Mouse (Mus musculus): ENCODE results near the gene Parvb.

The Parvb gene

DNA sequence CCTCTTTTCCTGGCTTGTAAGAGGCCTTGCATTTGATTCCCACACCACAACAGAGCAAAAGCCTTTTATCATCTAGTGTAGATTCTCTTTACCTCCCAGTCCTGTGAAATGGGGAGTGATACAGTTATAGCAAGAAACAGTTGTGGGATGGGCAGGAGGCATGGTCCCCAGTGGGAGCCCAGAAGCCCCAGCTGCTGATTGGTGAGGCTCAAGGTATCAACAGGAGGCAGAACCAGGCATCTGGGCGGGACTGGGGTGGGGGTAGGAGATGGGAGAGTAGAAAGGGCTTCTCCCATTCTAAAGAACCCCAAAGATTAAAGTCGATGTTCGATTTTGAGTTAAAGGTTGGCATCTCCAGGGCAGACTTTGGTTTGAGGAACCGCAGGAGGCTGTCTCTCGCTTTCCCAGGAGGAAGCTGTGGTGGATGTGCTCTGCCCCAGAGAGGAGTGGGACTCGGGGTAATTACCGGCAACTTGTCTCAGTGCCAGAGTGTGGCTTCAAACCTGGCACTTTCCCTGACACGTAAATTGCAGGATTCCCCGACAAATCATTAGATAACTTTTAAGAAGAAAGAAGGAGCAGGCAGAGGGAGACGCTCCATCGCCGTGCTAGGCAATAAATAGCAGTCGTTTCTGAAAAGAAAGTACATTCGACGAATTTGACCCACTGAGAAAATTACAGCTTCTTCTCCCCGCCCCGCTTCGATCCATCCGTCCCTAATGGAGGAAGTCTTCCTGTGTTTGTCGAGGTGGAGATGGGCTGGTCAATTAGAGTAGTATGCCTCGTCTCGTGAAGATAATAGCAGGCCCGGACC, 13.7 kb upstream of the Parvb start:
- WGBS = 58% methylated on average over 23 of the region's 23 CpGs

DNA sequence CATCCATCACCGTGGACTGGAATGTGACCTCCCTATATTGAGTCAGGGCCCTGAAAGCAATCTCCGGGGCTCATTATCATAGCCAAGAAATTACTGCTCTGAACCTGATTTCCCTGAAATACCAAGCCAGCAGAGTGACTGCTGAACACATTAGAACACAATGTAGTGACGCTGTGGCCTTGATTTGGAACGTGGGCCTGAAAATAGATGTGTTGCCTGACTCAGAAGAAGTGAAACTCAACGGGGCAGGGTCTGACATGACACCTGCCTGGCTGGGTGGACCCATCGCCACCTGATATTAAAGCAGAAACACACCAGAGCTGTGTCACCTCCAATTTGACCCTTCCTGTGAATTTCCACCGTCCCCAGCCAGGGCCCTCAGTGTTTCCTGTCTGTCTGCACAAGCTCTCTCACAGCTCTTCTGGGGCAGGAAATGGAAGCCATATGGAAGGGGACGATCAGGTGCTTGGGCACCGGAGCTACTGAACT, 13.0 kb upstream of the Parvb start:
- 40% methylated on average over 9 of the region's 9 CpGs for WGBS

DNA sequence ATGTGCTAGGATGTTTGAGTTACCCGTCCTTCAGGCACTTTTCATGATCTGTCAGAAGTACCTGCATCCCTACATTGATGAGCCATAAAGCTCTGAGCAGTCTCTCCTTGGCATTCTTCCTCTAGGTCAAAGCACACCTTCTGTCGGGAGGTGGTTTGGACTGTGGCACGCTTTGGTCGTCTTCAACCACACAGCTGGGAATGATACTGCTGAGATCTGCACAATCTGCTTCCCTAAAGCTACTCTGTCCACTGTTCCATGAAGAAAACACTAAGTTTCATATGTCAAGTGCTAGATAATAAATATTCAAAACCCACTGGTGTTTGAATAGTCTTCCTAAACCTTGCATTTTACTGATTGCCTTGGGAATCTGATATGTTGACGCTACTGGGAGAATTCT, 10.3 kb upstream of the Parvb start:
- 68% methylated on average over 5 of the region's 5 CpGs for WGBS

DNA sequence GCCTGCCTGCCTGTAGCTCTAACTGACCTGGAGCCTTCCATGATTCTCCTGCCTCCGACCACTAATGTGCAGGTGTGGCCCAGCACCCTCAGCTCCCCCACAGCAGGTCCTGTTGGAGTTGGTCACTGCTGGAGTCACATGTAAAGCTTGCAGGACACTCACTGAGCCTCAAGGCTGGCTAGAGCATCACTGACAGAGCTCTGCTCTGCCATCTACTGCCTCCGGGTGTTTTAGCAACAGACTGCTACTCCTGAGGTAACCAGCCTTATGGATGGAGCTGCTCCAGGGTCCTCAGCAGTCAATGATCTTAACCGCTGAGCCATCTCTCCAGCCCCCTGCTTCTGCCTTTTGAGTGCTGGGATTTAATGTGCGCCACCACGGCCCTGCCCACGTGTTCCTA, 8.4 kb upstream of the Parvb start:
- 38% methylated on average over 6 of the region's 6 CpGs for WGBS

DNA sequence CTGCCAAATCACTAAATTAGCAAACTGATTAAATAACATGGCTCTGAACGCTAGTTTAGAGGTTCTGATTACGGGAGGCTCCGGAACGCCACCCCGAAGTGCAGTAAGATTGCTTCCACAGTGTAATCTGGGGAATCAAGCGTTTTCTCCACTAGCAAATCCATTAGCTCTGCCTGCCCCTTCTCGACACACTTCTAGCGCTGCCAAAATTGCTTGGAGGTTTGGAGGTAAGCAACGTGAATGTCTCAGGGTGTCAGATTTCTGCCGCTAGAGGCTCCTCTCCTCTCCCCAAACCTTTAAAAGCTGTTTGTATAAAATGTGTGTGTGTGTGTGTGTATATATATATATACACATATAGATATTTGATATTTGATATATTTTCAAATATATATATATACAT, 7.1 kb upstream of the Parvb start:
- WGBS = 39% methylated on average over 10 of the region's 10 CpGs

DNA sequence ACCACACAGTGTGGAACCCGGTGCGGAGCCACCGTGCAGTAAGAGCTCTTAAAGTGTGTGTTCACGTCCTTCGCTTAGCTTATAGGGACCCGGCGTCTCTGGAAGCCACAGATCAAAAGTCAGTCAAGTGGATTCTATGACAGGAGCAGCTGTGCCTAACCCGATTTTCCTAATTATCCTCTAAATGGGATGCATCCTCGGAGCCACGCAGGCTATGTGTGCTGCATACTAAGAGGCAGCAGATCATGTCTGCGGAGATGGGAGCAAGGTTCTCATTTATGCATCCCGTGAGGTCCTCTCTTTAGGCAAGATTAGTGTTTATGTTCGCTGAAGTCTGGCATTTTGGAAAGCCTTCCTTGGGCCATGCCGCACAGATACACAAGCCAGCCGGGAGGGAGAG, 4.9 kb upstream of the Parvb start:
- WGBS = 81% methylated on average over 15 of the region's 15 CpGs

DNA sequence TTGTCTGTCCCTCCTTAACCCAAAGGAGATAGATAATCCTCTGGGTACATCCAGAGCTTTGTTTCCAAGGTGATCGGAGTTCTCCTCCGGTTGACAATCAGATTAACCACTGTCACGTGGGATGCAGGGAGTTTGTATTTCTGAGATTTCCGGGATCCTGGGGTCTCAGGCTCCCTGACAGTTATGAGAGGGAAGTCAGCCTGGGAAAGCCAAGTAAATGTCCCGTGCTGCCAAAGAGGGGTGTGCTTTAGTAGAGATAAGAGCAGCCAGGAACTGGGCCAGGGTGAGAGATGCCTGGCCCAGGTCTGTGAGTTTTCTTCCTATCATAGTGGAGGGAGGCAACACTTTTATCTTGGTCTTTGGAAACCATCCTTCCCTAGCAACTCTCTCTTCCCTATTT, 1.2 kb upstream of the Parvb start:
- 32% methylated on average over 5 of the region's 5 CpGs for WGBS

DNA sequence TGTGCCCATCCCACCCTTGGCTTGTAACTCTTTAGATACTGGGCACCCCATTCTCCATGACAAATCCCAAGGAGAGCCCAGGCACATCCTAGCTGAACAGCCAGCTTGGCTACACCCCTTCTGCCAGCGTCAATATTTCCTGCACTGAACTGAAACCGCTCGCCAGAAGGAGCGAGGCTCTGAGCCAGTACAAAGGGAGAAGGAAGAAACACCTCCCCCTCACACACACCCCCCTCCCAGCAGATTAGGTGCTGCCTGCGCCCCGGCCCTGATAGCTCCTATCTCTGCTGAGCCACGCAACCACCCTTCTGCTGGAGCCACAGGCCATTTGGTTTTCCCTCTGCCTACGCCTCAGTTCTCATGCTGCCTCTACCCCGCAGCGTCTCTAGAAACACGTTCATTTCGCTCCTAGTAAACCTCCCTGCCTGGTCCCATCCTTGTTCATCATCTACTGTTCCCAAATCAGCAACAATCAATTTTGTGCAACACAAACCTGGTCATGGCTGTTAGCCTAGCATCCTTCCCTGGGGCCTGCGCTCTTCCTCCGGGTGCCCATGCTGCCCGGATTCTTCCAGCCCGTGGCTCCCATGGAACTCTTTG, 630 bp upstream of the Parvb start:
- 10% methylated on average over 16 of the region's 16 CpGs for WGBS

DNA sequence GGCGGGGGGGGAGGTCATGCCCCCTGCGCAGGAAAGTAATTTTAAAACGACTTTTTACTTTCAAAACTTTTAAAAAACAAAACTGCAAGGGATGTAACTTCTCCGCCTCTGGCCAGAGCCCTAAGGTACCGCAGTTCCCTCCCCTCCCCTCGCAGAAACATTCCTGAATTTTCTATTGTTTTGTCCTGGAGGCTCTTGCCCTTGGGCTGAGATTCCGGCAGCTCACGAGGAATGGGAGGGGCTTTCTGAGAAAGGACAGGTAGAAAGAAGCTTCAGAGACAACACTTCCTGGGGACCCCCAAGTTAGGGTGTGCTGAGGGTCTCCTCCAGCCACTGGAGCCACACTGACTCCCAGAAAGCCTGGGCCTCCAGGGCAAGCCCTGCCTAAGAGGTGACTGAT, 766 bp downstream of the Parvb start:
- 56% methylated on average over 8 of the region's 8 CpGs for WGBS

DNA sequence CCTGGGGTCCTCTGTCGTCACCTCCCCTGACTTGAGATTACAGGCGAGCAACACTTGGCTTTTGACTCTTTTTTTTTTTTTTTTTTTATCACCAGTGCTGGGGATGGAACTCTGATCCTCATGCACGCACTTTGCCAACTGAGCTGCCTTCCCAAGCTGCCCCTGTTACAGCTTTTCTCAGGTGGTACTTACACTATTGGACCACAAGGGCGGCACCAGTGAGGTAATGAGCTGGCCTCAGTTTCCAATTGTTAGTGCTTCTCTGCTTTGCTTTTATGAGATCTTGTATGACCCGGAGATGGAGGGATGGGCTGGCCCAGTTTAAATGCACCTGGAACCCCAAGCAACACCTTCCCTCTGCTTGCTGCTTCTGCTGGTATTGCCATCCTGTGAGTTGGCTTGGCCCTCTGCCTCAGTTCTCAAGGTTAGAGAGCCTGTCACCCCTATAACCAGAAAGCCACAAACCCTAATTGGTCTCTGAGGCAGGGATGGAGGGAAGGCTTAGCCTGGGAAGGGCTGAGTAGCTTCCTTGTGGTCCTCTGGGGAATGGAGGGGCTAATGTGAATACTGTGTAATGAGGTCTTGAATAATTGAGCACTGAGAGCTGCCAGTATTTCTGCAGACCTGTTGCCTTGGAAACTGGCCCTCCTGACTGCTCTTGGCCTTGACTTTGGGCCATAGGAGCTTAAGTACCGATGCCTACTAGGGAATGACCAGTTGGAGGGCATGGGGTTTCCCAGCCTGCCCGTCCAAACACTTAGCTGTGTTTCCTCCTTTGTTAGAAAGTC, 3.1 kb downstream of the Parvb start:
- WGBS = 80% methylated on average over 7 of the region's 7 CpGs

DNA sequence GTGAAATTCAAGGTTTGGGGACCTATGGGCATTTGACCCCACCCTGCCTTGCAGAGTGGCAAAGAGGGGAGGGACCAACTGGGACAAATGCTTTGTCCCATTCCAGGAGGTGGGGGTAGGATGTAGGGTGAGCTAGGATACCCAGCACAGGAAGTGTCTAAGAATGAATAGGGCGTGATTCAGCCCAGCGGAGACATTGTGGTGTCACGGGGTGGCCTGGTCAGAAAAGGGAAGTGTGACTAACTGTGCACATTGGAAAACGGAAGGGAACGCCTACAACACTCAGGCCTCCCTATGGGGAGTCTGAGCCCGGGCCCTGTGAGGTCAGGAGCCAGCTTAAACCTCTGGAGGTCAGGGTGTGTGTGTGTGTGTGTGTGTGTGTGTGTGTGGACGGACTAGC, 3.8 kb downstream of the Parvb start:
- WGBS = 72% methylated on average over 7 of the region's 7 CpGs

DNA sequence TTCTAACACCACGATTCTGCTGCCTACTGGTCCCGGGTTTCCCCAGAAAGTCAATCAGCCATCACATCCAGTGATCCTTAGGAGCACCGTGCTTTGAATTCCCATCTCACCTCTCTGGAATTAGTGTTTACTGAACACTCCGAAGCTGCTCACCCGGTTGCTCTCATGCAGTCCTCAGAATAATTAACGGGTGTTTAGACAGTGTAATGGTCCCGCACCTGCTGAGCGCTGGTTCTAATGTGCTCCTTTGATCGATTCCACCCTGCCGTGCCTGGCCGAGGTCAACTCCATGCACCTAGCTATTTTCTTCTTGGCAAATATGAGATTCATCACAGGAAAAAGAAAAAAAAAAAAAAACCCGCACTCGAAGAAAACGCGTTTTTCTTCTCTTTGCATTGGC, 6.7 kb downstream of the Parvb start:
- 35% methylated on average over 15 of the region's 15 CpGs for WGBS

DNA sequence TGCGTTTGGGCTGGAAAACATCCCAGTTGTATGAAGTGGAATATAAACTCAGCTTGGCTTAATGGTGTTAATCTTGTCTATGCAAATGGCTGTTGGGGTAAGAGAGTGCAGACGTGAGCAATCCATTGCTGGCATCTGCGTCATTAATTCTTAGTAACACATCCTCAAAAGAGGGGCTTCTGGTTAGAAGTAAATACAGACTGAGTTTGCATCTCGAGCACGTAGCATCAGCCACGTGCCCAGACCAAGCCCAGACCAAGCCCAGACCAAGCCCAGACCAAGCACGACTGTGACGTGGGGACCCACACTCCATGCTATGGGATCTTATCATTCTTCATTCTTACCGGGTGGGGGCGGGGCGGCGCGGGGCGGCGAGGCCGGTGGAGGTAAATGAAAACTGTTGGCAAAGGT, 7.2 kb downstream of the Parvb start:
- WGBS = 19% methylated on average over 16 of the region's 16 CpGs

DNA sequence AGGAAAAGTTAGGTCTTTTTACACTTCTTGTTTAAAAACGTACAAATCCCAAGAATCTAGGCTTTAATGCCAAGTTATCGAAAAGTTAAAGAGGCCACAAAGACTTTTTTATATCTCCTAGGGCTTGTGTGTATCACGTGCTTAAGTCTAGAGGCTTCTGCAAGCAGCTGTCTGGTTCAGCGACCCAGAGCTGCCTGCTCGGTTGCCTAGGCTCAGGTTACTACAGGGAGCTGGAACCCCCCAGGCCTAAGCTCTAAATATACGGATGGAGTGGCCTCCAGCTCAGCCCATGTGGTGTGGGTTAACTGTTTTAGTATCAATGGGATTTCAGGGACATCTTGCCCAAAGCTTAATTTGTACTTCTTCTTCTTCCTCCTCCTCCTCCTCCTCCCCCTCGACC, 9.7 kb downstream of the Parvb start:
- WGBS = 66% methylated on average over 7 of the region's 7 CpGs

DNA sequence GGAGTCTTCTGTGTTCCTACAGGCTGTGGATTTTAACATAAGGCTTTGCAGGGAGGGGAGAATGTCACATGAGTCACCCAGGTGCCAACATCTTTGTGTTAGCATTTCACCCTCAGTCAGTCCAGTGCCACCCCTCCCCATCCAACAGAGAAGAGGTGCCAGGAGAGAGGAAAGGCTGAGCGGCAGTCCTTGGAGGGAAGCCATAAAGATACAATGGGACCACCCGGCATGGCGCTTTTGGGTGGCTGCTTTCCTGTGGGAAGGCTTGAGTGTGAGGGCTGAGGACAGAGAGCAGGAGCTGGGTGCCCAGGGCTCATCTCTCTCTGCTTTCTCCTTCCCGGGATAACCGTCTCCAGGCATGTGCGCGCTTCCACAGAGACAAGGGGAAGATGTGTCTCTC, 13.3 kb downstream of the Parvb start:
- WGBS = 64% methylated on average over 7 of the region's 7 CpGs

DNA sequence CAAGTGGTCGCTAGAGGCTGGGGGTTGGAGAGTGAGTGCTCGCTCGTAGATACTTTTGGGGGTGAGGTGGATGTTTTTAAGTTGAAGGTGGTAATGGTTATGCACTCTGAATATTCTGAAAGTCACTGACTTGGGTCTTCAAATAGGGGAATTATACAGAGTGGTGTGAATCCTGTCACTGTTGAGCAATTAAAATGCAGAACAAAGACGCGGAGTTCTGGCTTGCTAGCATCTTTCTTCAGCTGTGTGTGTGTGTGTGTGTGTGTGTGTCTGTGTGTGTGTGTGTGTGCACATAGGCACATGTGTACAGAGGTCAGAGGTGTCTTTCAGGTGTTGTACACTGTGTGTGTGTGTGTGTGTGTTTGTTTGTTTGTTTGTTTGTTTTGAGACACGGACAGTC, 14.4 kb downstream of the Parvb start:
- WGBS = 88% methylated on average over 6 of the region's 6 CpGs

DNA sequence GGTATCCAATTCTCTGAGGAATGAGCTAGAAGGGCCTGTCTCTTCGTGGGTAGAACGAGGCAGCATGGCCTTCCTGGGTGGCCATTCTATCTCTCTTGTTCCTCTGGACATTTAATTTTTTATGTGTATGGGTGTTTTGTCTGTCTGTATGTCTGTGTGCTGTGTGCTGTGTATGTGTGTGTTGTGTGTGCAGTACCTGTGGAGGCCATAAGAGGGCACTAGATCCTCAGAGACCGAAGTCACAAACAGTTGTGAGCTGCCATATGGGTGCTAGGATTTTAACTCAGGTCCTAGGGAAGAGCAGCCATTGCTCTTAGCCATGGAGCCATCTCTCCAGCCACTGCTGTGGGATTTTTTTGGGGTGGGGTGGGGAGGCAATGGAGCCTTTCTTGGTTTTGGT, 15.5 kb downstream of the Parvb start:
- 92% methylated on average over 3 of the region's 3 CpGs for WGBS

DNA sequence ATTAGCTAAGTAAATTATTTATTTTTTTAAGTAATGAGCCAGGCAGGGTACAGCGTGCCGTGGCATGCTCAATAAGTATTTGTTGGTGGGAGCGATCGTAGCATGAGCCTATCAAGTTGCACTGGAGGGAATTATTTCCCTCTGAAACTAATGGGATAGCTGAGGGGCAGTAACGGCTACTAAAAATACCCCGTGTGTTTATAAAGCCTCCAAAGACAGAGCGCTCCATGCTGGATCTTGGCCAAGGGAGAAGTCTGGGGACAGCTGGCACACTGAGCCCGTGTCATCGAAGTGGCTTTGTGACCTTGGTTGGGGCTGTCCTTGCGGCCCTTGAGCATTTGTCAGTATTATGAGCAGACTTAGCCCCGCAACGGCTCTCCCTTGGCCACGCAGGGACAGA, 19.4 kb downstream of the Parvb start:
- WGBS = 50% methylated on average over 13 of the region's 13 CpGs

DNA sequence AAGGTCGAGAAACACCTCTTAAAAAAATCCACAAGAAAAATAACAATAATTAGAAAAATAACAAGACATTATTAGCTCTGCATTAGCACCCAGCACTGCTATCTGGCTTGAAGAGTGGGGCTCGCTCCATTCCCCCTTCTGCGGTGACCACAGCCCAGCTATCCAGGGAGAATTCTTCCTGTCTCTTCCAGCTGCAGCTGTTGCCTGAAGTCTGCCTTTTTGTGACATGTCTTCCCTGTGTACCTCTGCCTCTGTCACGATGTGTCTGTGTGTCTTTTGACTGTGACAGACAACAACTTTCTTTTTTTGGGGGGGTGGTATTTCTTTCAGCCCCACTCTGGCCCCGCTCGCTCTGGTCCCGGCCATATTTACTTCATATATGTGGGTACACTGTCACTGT, 20.8 kb downstream of the Parvb start:
- WGBS = 96% methylated on average over 7 of the region's 7 CpGs

DNA sequence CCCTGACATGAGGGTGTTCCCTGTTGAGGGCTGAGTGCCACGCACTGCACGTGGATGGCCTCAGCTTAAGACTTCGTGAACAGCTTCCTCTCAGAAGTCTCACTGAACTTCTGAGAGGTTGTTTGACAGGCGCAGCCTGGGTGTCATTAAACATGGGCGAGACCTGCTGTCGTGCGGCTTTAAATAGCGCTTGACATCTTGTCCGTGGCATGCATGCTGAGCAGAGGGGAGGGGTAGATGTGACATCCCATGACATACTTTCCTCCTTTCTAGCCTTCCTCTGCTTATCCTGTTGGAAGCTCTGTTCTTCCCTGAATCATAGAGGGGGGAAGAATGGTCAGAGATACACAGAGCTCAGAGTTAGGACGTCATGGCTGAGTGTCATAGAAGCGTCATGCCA, 21.9 kb downstream of the Parvb start:
- WGBS = 50% methylated on average over 11 of the region's 11 CpGs

DNA sequence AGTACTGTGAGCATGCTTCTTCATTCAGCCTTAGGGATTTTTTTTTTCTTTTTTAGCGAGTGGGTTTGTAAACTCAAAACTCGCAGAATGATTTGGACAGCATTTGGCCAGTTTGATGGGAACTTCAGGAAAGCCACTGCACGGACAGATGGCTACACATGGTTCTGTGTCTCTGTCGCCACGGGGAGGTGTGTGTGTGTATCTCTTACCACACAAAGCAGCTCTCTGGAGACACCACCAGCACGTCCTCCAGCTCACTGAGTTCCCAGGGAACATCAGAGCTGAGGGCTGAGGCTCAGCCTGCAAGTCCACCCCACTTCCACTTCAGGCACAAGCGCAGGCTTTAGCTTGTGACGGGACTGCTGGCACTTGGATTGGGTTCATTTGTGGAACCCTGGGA, 22.5 kb downstream of the Parvb start:
- 44% methylated on average over 8 of the region's 8 CpGs for WGBS

DNA sequence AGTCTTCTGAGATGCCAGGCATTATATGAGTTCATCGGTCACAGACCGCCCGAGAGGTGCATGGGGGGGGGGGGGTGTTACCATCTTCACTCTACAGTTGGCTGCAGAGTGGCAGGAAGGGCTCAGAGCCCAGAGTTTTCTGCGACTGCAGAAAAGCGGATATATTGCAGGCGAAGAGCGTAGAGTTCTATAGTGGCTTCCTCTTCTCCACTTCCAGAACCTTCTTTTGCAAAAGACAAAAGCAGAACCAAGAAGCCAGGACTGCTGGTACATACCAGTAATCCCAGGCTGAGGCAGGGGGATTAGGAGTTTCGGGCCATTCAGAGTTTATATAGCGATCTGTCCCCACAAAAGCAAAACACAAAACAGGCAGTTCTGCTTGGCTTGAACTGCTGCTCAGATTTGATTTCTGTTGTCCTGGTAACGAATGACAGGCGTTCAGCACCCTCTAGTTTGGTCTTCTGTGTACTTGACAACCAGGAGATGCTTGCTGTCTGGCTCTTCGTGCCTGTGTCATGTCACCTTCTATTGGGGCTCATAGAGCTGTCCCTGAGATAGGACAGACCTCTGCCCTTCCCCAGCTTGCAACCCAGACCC, 24.5 kb downstream of the Parvb start:
- WGBS = 65% methylated on average over 12 of the region's 12 CpGs

Measured in cerebral cortex, adult 2 months (tissue).